Mouse (Mus musculus) heart, postnatal 14 days (tissue): ENCODE measurements at regions not wholly inside any gene's neighbourhood (a gene's known extent, or its start where the extent isn't known, plus 50 kb on each side); places are given as distances from the start of the nearest gene placed in this dataset.
"Not testable (repeated sequence)": the region's sequence is repeated elsewhere in the genome, so short reads cannot be mapped to it uniquely, and the experiment has no call there.

Experiments
- DNase-seq, 2 experiments: peaks; one replicate each; pipeline ENCODE4 v3.0.0; 2021 to 2022
- intact Hi-C: fragments of 180-260 bp; cut with DNase I; formaldehyde crosslinking; loops from one replicate; pipeline ENCODE4 v1.15.1; 2025

GRCm38 (mm10) chr7:118320307-118320706 is 76.8 kb upstream of the Smg1 start:
- no peak for DNase-seq
- intact Hi-C loops: no loop called here

GRCm38 (mm10) chr7:118318432-118319135 is 75.1 kb upstream of the Smg1 start:
- DNase-seq: no peak
- intact Hi-C loops: no loop called here

GRCm38 (mm10) chr7:118314886-118315285 is 71.4 kb upstream of the Smg1 start:
- intact Hi-C loops, DNase-seq: not testable (repeated sequence)

- intact Hi-C loops: no loop called here
- no peak for DNase-seq
These were observed 70.8 kb upstream of the Smg1 start for GRCm38 (mm10) chr7:118314228-118314658.

- intact Hi-C loops: no loop called here
- DNase-seq: no peak
These were observed 70.3 kb upstream of the Smg1 start for GRCm38 (mm10) chr7:118313818-118314217.

- intact Hi-C loops: loop anchor here (5.0 kb wide), 2 partner anchors 288 to 378 kb away; partner anchors contain the start of gene Tmc5
- DNase-seq: no peak
These were observed 66.3 kb upstream of the Smg1 start for GRCm38 (mm10) chr7:118309733-118310132.

- no peak for DNase-seq
- intact Hi-C loops: loop anchor here (5.0 kb wide), 2 partner anchors 288 to 378 kb away; partner anchors contain the start of gene Tmc5
These were observed 65.4 kb upstream of the Smg1 start for GRCm38 (mm10) chr7:118308882-118309281.

- peak; percentile 84 to 88 for DNase-seq
- intact Hi-C loops: loop anchor here (1.0 to 5.0 kb wide), 5 partner anchors 104 to 382 kb away; partner anchors contain the start of genes Syt17 and Tmc5
These were observed 61.3 kb upstream of the Smg1 start for GRCm38 (mm10) chr7:118304812-118305211.

- intact Hi-C loops: loop anchor here (2.0 kb wide), 2 partner anchors 104 to 216 kb away; no protein-coding TSS in a partner anchor
- no peak for DNase-seq
These were observed 60.9 kb upstream of the Smg1 start for GRCm38 (mm10) chr7:118304338-118304737.

- intact Hi-C loops: loop anchor here (2.0 kb wide), 2 partner anchors 105 to 217 kb away; no protein-coding TSS in a partner anchor
- no peak for DNase-seq
These were observed 60.5 kb upstream of the Smg1 start for GRCm38 (mm10) chr7:118303921-118304320.

- intact Hi-C loops: no loop called here
- DNase-seq: peak; percentile 51 to 57
These were observed 57.3 kb upstream of the Smg1 start for GRCm38 (mm10) chr7:118300678-118301342.

GRCm38 (mm10) chr7:118297613-118298012 is 54.1 kb upstream of the Smg1 start:
- DNase-seq: peak; percentile 85 to 93
- intact Hi-C loops: loop anchor here (5.0 kb wide), 1 partner anchor 115 kb away; no protein-coding TSS in a partner anchor

- intact Hi-C loops: loop anchor here (5.0 kb wide), 1 partner anchor 115 kb away; no protein-coding TSS in a partner anchor
- no peak for DNase-seq
These were observed 53.5 kb upstream of the Smg1 start for GRCm38 (mm10) chr7:118296856-118297518.

GRCm38 (mm10) chr7:118295855-118296254 is 52.4 kb upstream of the Smg1 start:
- DNase-seq: no peak
- intact Hi-C loops: loop anchor here (5.0 kb wide), 1 partner anchor 114 kb away; no protein-coding TSS in a partner anchor

GRCm38 (mm10) chr7:118295275-118295674 is 51.8 kb upstream of the Smg1 start:
- intact Hi-C loops: loop anchor here (5.0 kb wide), 1 partner anchor 113 kb away; no protein-coding TSS in a partner anchor
- DNase-seq: peak in 1 of 2 experiments; percentile 20

GRCm38 (mm10) chr7:118294637-118295036 is 51.2 kb upstream of the Smg1 start:
- DNase-seq: no peak
- intact Hi-C loops: loop anchor here (5.0 kb wide), 1 partner anchor 112 kb away; no protein-coding TSS in a partner anchor
